Mouse (Mus musculus) liver, postnatal 0 days (tissue): ENCODE data around the gene Gm26897.

Source experiments
- CTCF ChIP-seq: sonication (generic); IDR thresholded peaks from 2 replicates; pipeline ENCODE4 v1.5.1; 2016; ENCODE audit warnings: antibody characterized with exemption, low read depth
- EP300 ChIP-seq: IDR thresholded peaks from 2 replicates; pipeline ENCODE4 v1.6.1; 2016; ENCODE audit warnings: antibody characterized with exemption, low read depth, mild to moderate bottlenecking

DNA sequence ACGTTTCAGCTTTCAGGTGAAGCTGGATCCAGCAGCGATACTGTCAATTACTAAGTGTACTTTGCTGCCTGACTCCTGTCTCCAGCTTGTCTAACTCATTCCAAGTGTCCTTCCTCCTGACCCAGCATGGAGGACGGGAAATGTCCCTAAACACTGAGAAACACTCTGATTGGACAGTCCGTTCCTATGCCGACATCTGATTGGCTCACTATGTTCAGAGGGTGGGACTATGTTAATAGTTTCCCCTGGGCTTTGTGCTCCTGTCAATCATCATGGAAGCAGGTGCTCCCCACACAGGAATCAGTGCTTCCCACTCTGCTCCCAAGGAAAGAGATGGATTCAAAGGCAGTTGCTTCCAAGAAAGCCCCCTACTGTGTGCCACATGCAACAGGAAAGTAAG lies 21.6 kb downstream of the Gm26897 start:
- no peak for TF ChIP-seq EP300
- TF ChIP-seq CTCF, result no peak
